Mouse (Mus musculus) layer of hippocampus, postnatal 36 days (tissue): Measurements from ENCODE around the gene Cacybp. TPM values are rescaled to one million over a fixed set of nuclear protein-coding genes. Genes with fewer than 3 reads are reported as not detected.

Experiments
- DNase-seq, 2 experiments: peaks; one replicate each; pipeline ENCODE4 v3.0.0; 2022
- total RNA-seq, 2 experiments: library from RNA; stranded (reverse); gene quantifications; 2 replicates each; pipeline ENCODE4 v1.2.3; 2021

Gene Cacybp
- total RNA-seq, 2 experiments from 2014 or later: 95.8 to 98.7 TPM

DNA sequence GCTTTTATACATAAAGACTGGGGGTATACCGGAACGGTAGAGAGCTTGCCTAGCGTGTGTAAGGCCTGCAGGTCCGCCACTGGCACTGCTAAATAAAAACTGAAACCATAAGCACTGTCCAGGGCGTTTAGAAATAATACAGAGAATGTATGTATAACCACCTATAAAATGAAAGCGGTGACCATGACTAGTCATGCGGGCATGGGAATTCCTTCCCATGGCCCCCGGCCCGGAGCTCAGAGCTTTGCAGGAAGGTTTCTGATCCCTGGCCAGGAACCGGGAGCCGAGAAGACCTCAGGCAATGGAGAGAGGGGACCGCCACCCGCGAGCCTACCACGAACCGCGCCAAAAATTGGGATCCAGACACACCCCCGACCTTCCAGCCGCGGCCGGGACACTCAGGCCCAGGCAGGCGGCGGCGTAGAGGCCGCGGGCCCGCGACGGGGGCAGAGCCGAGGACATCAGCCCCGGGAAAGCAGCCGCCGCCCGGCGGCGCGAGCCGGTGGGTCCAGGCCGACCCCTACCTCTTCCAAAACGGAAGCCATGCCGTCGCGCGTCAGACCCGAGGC is 468 bp downstream of the Cacybp start:
- peak in 1 of 2 experiments; percentile 49 for DNase-seq

DNA sequence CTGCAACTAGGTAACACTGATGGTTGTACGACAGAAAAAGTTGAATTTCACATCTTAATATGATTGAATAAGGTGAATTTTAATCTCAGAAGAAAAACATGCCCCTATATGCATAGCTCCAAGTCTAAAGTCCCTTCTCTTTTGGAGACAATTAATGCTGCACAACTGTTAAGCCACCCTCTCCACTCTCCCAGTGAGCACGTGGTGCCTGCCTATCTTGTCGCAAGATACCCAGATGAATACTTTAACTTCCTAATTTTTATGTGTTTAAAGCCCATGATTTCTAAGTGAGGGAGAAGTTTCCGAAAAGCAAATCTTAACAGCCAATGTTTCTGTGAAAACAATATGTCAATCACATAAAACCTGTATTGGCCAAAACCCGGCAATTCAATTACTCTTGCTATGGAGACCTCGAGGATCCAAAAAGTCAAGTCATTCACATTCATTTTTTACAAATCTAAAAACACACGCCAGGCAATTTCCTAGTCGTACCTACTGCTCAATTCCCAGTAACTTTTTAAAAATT is 1.0 kb downstream of the Cacybp start:
- DNase-seq: no peak

DNA sequence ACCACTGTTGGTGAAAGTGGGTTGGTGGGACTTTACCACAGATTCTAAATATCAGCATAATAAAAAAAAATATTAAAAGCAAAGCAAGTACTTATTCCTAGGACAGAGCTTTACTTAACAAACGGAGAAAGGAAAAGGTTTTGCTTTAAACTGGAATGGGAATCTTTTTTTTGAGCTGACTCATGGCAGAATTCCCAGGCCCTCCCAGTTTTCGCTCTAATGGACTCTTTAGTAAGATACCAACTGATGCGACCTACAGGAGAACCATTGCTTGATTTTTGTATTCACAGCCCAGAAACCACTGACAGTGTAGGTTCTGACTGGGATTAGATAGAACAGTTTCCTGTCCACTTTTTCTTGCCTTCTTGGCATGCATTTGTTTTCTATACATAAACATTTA is 2.1 kb downstream of the Cacybp start:
- DNase-seq: no peak

DNA sequence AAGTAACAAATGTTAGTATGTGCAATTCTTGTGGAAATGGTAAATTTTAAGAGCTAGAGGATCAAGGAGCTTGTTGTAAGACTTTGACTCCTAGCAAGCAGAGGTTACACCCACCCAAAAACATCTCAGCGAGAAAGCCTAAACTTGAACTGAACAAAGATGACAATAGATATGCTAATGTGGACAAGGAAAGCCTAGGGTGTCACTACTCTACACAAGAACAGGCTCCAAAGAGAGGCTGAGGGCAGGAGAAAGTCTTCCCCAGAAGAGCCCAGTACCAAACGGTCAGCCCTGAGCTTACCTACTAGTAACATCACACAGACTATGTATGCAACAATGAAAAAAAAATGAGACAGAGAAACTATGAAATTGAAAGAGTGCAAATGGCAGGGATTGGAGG is 2.8 kb downstream of the Cacybp start:
- no peak for DNase-seq

DNA sequence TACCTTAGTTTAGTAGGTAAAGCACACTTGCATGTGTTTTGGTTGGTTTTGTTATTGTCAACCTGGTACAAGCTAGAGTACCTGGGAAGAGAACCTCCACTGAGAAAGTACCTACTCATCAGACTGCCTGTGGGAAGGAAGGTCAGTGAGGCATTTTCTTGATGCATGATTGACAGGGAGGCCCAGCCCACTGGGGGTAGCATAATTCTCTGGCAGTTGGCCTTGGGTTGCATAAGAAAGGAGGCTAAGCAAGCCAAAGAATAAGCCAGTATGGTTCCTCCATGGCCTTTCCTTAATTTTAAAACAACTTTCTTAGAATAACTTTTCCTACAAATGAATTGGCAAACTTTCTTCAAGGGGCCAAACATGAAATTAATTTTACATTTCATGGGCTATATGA is 7.2 kb downstream of the Cacybp start:
- no peak for DNase-seq

DNA sequence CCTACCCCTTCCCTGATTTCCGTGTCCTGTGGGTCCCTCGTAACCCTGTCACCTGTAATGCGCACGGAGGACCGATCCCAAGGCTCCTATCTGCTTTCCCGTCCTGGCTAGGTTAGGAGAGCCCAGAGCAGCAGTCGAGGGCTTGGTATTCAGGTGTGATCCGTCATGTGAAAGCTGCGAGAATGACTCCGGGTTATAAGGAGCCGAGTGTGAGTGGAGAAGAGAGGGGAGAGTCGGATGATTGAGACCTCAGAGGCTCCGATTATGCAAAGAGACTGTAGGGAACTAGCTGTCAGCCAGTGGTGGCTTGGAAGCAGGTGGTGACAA is 17.4 kb downstream of the Cacybp start:
- DNase-seq: no peak

DNA sequence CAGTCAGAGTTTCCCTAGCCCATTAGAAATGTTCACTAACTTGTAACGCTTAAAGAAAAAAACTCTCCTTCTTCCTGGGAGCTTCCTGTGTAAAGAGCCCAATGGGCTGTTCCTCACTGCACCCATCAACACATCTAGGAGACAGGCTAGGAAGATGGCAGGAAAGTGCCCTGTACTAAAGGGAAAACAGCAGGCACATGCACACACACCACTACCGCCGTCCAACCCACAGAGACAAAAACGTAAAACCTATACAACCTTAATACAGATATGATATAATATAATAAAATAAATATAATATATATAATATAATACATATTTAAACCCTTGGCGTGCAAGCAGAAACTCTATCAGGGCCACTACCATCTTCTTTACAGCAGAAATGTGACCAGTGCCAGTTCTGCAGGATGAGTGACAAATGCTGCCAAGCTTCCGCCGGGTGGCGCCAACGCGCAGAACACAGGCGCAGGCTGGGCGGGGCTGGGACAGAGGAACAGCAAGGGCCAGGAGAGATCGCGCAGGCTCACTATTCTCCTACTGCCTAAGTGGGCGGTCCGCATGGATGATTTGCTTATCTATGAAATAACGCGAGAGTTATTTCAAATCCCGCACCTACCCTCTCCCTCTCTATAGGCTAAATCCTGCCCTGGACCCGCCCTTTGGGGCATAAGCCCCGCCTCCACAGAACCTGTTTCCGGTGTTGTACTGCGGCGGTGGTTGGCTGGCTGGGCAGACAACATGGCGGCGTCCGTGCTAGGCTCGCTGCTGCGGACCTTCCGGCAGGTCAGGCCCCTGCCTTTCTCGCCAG is 17.9 kb downstream of the Cacybp start, which contains the start of gene Mrps14:
TSS of gene Mrps14 (plus strand) at position 687 of the 808 bp plus-strand sequence.
- peak; percentile 94 to 97 for DNase-seq

DNA sequence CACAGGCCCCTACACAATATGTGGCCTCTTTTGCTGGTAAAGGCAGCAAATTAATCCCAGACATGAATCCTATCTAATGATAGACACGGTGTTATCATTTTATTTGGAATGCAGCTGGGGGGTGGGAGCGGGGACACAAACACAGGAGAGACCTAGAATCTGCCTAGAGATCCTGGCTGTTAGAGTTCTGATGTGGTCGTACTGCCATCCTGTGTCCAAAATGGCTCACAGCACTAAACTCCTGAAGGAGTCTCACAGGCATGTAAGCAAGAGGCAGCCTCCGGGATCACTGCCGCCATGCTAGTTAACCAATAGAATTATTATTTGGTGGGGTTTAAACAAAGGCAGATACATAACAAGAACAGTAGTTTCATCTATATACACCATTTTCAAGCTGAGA is 28.2 kb downstream of the Cacybp start:
- peak; percentile 41 to 54 for DNase-seq

DNA sequence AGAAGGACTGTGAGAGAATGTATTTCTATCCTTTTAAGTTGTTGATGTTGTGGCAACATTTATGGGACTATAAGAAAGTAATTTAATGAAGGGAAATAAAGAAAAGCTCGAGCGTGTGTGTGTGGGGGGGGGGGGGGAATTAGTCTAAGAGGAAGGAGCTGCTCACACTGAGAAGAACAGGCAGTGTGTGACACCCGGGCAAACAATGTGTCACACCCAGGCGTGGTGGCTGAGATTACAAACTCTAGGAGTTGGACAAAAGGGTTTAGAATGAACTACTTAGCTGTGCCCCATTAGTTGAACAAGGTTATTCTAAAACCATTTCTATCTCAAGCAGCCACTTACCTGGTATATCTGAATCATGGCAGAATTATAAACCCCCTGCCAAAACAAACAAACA is 31.5 kb downstream of the Cacybp start:
- DNase-seq: no peak

DNA sequence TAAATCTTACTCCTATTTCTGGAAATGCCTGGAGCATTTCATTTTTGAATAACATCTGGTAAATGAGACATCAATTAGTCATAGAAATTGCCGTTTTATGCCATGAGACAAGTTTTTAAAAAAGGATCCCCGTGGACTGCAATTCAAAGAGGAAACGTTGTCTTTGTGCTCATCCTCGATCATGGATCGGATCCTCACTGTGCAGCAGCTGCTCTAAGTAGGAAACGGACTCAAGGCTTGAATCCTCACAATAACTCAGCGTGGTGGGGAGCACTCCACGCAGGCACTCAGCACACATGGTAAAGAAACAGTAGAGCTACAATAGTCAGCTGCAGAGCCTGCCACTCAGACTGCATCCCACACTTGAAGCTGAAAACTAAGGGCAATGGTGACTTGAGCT is 35.8 kb downstream of the Cacybp start:
- DNase-seq: no peak

DNA sequence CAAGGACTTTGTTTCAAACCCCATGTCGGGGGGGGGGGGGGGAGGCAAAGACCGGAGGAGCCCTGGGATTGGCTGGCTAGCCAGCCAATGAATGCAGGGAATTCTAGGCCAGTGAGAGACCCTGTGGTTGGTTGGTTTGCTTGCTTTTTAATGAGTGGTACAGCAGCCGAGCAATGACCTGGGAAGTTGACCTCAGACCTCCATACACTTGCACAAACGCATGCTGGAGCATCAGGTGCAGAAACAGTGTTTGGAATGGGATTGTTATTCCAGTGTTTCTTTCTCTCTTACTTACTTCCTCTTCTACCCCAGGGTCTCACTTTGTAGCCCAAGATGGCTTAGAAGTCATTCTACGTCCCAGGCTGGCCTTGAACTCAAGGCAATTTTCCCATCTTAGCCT is 46.1 kb downstream of the Cacybp start:
- no peak for DNase-seq

DNA sequence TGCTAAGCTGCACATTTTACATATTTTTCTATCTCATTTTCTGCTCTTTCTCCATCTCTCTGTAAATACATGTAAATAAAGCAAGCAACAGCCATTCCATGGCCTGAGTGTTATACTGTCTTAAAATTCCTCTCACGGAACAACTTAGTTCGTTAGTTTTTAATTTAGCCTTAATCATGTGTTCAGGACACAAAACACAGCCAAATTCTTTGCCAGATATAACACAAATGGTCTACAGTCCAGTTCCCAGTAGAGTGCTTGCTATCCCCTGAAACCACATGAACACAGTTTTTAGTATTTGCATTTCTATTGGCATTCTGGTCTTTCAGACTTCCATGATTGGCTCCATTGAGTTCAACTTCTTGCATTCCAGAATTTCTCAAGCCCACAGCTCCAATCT is 54.5 kb downstream of the Cacybp start:
- DNase-seq: no peak

DNA sequence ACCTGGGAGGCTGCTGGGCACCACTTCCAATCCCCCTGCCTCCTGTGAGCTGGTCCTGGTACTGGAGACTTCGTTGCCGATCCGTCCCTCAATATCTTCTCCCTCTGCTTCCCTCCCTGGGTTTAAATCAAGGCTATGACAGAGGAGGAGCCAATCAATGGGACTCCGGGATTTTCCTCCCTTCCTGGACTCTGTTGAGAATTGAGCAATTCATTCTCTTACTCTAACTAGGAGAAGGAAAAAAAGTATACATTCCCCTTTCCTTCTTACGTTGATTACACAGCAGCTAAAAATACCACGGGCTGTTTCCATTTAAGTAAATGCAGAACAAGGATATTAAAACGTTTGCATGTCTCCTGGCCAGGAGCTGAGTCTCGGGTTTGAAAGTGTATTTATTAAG is 59.2 kb downstream of the Cacybp start, which contains the start of gene Tnn:
TSS of gene Tnn (minus strand) at position 101 of the 400 bp plus-strand sequence.
- no peak for DNase-seq

Other genes with a start within 250 kb of the Cacybp start
- gene 4930523C07Rik, start 168.5 kb downstream of the Cacybp start, total RNA-seq: 1 to 10 TPM; 2.4 to 3.5 TPM
- under 1 TPM; 0.08 to 0.10 TPM for gene Tnn, start 59.3 kb downstream of the Cacybp start, total RNA-seq
- 10 to 100 TPM; 62.8 to 76.7 TPM for gene Mrps14, start 17.7 kb downstream of the Cacybp start, total RNA-seq